Mouse (Mus musculus) G1E (cell line): ENCODE measurements around the gene Oip5. TPM values are rescaled to one million over a fixed set of nuclear protein-coding genes. Genes with fewer than 3 reads are reported as not detected.

Source experiments
- ATAC-seq: 2 replicates; pipeline ENCODE4 v1.8.0; 2016; ENCODE audit warnings: mild to moderate bottlenecking; ENCODE audit not compliant: insufficient number of reproducible peaks, poor library complexity, low FRiP score, severe bottlenecking; ENCODE audit errors: extremely low read depth
- DNase-seq: peaks from one replicate; pipeline ENCODE4 v3.0.0; 2012; ENCODE audit warnings: low spot score
- H3K27me3 ChIP-seq: 2 replicates; pipeline ENCODE4 v1.6.1; 2012; ENCODE audit warnings: mild to moderate bottlenecking, low read length, inconsistent platforms; ENCODE audit not compliant: insufficient read depth
- H3K36me3 ChIP-seq: replicated peaks from 2 replicates; pipeline ENCODE3; 2012; ENCODE audit warnings: mild to moderate bottlenecking, inconsistent platforms
- H3K4me1 ChIP-seq: 2 replicates; pipeline ENCODE4 v1.6.1; 2012; ENCODE audit warnings: low read depth, low read length, inconsistent platforms, mixed read lengths; ENCODE audit not compliant: insufficient read depth
- H3K4me3 ChIP-seq: 2 replicates; pipeline ENCODE4 v1.5.1; 2012; ENCODE audit warnings: low read depth, mild to moderate bottlenecking, inconsistent platforms, low read length, moderate library complexity, mixed read lengths
- H3K9me3 ChIP-seq: replicated peaks from 2 replicates; pipeline ENCODE4 v1.6.1; 2012; ENCODE audit warnings: inconsistent platforms
- CTCF ChIP-seq: IDR thresholded peaks from 2 replicates; pipeline ENCODE4 v1.5.1; 2012; ENCODE audit warnings: low read depth, low read length, inconsistent platforms, mixed read lengths
- GATA1 ChIP-seq: IDR thresholded peaks from 2 replicates; pipeline ENCODE4 v1.6.1; 2012; ENCODE audit warnings: borderline replicate concordance, low read length, inconsistent platforms, mixed read lengths
- GATA2 ChIP-seq: IDR thresholded peaks from 2 replicates; pipeline ENCODE4 v1.6.1; 2012; ENCODE audit warnings: low read depth, low read length, inconsistent platforms, borderline replicate concordance
- POLR2AphosphoS5 ChIP-seq: IDR thresholded peaks from 2 replicates; pipeline ENCODE4 v1.6.1; 2012; ENCODE audit warnings: low read depth, low read length, inconsistent platforms; ENCODE audit not compliant: insufficient replicate concordance
- TAL1 ChIP-seq: conservative IDR thresholded peaks from 2 replicates; pipeline ENCODE4 v1.6.1; 2012; ENCODE audit warnings: low read depth, low read length, inconsistent platforms, mixed read lengths
- polyA plus RNA-seq: library from polyadenylated mRNA; stranded (reverse); fragments of >175 nt; gene quantifications from 2 replicates; pipeline ENCODE4 v1.2.3, GENCODE M21; 2012
- total RNA-seq, 2 experiments: library from RNA; stranded (forward) in 1 of 2; stranded (reverse) in 1 of 2; fragments of 200-1000 nt in 1 of 2; fragments of >200 nt in 1 of 2; fragmentation: Nextera tagmentation in 1 of 2; gene quantifications; 2 replicates each; pipeline ENCODE4 v1.2.3; 2014 to 2017

The Oip5 gene
- total and polyA plus RNA-seq, 3 experiments: 26.5 to 44.1 (median 42.6) TPM

- Histone ChIP-seq H3K4me3 (no peak overlapping the region), H3K27me3 (no peaks in the 10 kb centered on the region), H3K4me1 (0 out of 2 replicates have a peak, but pooled peaks cover 2% of the 10 kb centered on the region), H3K9me3 (no peaks in the 10 kb centered on the region), H3K36me3 (peaks cover 62% of the 10 kb centered on the region)
- TF ChIP-seq CTCF: no peak
- no peak for TF ChIP-seq POLR2AphosphoS5
- TF ChIP-seq GATA2: no peak
- TF ChIP-seq TAL1: no peak
- TF ChIP-seq GATA1: no peak
- ATAC-seq (no peak), DNase-seq (no peak)
Measured at GRCm38 (mm10) chr2:119565284-119565683, 53.0 kb downstream of the Oip5 start.

- Histone ChIP-seq H3K4me1 (peaks cover 12% of the 10 kb centered on the region), H3K4me3 (no peak overlapping the region), H3K9me3 (no peaks in the 10 kb centered on the region), H3K27me3 (no peaks in the 10 kb centered on the region), H3K36me3 (peaks cover 50% of the 10 kb centered on the region)
- TF ChIP-seq CTCF (no peak), GATA2 (no peak), POLR2AphosphoS5 (no peak), GATA1 (no peak), TAL1 (no peak)
- ATAC-seq: peak; percentile 40; the same call in 1 of the 2 replicates
- DNase-seq: no peak
Measured at GRCm38 (mm10) chr2:119561794-119562193, 56.5 kb downstream of the Oip5 start.

Other genes starting within 250 kb of the Oip5 start
- 41.2 and 46.8 TPM in 2 replicates for gene Ino80, start 140.8 kb downstream of the Oip5 start, total RNA-seq (2014; fragmentation: Nextera tagmentation)
- gene Ino80, start 140.8 kb downstream of the Oip5 start, total RNA-seq (2017): 16.3 and 20.4 TPM in 2 replicates
- 7.0 and 8.0 TPM in 2 replicates for gene Ino80, start 140.8 kb downstream of the Oip5 start, polyA plus RNA-seq
- gene Exd1, start 70.8 kb downstream of the Oip5 start, total RNA-seq (2014; fragmentation: Nextera tagmentation): 2.3 and 4.6 TPM in 2 replicates
- gene Exd1, start 70.8 kb downstream of the Oip5 start, total RNA-seq (2017): 1.4 and 2.2 TPM in 2 replicates
- gene Exd1, start 70.8 kb downstream of the Oip5 start, polyA plus RNA-seq: 0.21 and 0.23 TPM in 2 replicates
- gene Chp1, start 70.8 kb downstream of the Oip5 start, total RNA-seq (2014; fragmentation: Nextera tagmentation): 84.1 and 108 TPM in 2 replicates
- 72.4 and 77.2 TPM in 2 replicates for gene Chp1, start 70.8 kb downstream of the Oip5 start, total RNA-seq (2017)
- gene Chp1, start 70.8 kb downstream of the Oip5 start, polyA plus RNA-seq: 15.6 and 17.3 TPM in 2 replicates
- 128 and 138 TPM in 2 replicates for gene Nusap1, start 171 bp downstream of the Oip5 start, total RNA-seq (2014; fragmentation: Nextera tagmentation)
- gene Nusap1, start 171 bp downstream of the Oip5 start, total RNA-seq (2017): 51.6 and 54.7 TPM in 2 replicates
- 1.8 and 2.2 TPM in 2 replicates for gene Nusap1, start 171 bp downstream of the Oip5 start, polyA plus RNA-seq
- gene Ndufaf1, start 44.4 kb upstream of the Oip5 start, total RNA-seq (2014; fragmentation: Nextera tagmentation): 32.5 and 35.9 TPM in 2 replicates
- 44.5 and 46.2 TPM in 2 replicates for gene Ndufaf1, start 44.4 kb upstream of the Oip5 start, total RNA-seq (2017)
- 2.8 and 3.0 TPM in 2 replicates for gene Ndufaf1, start 44.4 kb upstream of the Oip5 start, polyA plus RNA-seq
- gene Rtf1, start 56.6 kb upstream of the Oip5 start, total RNA-seq (2014; fragmentation: Nextera tagmentation): 44.5 and 54.0 TPM in 2 replicates
- gene Rtf1, start 56.6 kb upstream of the Oip5 start, total RNA-seq (2017): 24.7 and 33.1 TPM in 2 replicates
- gene Rtf1, start 56.6 kb upstream of the Oip5 start, polyA plus RNA-seq: 36.2 and 73.2 TPM in 2 replicates
- gene Itpka, start 123.9 kb upstream of the Oip5 start, total RNA-seq (2014; fragmentation: Nextera tagmentation): 0.39 TPM in 1 of 2 replicates, not detected in the other
- gene Itpka, start 123.9 kb upstream of the Oip5 start, total RNA-seq (2017): 0.22 and 0.52 TPM in 2 replicates
- gene Itpka, start 123.9 kb upstream of the Oip5 start, polyA plus RNA-seq: 1.9 TPM in 2 replicates
- not detected in 2 replicates for gene Ltk, start 142.0 kb upstream of the Oip5 start, total RNA-seq (2014; fragmentation: Nextera tagmentation)
- gene Ltk, start 142.0 kb upstream of the Oip5 start, total RNA-seq (2017): 0.11 TPM in 1 of 2 replicates, not detected in the other
- not detected in 2 replicates for gene Ltk, start 142.0 kb upstream of the Oip5 start, polyA plus RNA-seq
- gene Rpap1, start 169.1 kb upstream of the Oip5 start, total RNA-seq (2014; fragmentation: Nextera tagmentation): 22.3 and 23.9 TPM in 2 replicates
- 8.0 and 8.1 TPM in 2 replicates for gene Rpap1, start 169.1 kb upstream of the Oip5 start, total RNA-seq (2017)
- gene Rpap1, start 169.1 kb upstream of the Oip5 start, polyA plus RNA-seq: 36.4 and 41.3 TPM in 2 replicates
- gene Tyro3, start 179.3 kb upstream of the Oip5 start, total RNA-seq (2014; fragmentation: Nextera tagmentation): not detected in 2 replicates
- 0.87 and 1.1 TPM in 2 replicates for gene Tyro3, start 179.3 kb upstream of the Oip5 start, total RNA-seq (2017)
- gene Tyro3, start 179.3 kb upstream of the Oip5 start, polyA plus RNA-seq: 0.28 and 0.42 TPM in 2 replicates